Mouse (Mus musculus) v-Abl transformed pro-B cells (cell line): ENCODE results near the gene Zfp618.

Source experiments
- in situ Hi-C, 2 experiments: fragments of 400-800 bp; cut with MboI; formaldehyde crosslinking; loops; one replicate each; pipeline ENCODE4 v1.15.1; 2025; ENCODE audit not compliant: unreplicated experiment in 2 of 2

The Zfp618 gene

DNA sequence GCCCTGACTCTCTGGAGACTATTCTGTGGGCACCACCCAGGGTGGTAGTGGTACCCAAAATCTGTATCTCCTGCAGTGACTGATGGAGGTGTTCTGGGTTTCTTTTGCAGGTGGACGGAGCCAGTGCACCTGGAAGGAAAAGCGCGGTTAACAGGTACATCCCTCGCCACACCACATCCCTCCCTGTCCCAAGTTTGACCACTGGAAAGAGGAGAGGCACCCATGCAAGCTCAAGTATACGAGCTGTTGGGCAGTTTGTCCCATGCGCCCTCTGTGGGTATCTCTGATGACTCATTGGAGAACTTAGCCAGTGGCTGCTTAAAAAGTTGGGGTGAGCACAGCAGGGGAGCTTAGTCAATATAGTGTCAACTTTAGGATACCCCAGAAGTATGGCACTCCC, 96.0 kb downstream of the Zfp618 start:
- in situ Hi-C loops, result no loop called here

DNA sequence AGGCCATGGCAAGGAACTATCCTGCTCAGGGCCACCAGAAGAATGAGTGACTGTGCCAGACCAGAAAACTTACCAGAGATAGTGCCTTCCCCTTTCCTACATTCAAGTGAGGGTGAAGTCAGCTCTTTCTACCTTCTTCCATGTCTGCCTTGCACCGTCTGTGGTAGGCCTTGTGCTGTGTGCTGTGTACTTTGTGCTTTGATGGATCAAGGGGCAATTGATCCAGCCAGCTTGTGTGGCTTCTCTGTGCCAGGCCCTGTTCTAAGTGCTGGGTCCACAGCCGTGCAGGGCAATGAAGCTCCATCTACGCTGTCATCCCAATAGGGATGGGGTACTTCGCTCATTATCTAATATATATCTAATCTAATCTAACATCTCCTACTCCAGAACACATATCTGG, 98.0 kb downstream of the Zfp618 start:
- in situ Hi-C loops, result no loop called here

DNA sequence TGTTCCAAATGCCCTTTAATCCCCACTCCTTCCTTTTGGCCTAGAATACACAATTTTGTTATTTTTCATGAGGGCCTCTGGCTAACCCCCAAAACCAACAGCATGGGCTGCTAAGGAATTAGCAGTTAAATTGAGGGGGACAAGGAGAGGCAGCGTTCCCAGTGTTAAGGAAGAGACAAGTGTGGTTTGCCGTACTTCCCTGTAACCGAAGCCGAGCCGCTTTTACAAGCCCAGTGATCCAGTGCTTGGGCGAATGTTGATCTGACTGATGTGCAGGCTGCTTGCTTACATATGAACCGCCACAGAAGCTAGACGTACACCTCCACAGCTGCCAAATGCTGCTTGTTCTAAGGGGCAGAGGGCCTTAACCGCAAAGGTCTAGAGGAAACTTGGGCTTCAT, 99.5 kb downstream of the Zfp618 start:
- in situ Hi-C loops, result no loop called here

DNA sequence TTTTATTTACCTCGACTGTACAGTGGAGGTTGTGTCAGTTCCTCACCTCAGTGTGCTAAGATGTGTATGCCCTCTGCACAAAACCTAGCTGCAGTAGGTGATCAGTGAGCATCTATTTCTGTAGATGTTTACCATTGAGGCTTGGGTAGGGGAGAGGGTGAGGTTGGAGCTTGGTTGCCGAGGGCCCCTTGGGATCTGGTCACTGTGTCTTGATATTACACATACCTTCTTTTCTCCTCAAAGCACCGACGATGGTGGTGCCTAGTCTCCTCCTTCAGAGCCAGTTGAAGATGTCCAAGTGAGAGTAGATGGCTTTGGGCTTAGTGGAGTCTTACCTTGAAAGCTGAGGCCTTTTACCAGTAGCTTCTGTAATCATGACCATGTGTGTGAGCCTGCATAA, 101.4 kb downstream of the Zfp618 start:
- in situ Hi-C loops, result no loop called here

DNA sequence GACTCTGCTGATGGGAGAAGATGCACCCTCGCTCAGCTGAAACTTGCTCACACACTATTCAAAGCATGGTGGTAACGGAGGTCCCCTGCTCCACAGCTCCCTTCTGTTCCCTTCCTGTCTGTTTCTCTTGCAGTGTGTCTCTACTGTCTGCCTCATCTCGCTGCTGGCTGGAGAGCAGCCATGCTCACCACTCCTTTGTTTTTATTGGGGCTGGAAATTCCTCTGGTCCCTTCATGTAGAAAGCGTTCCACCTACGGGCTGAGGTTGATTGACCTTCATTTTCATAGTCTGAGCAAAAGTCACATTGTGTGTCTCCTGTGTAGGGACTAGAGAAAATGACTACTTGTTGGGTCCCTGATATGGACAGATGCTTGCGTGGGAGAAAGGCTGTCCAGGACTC, 102.4 kb downstream of the Zfp618 start:
- in situ Hi-C loops, result no loop called here

DNA sequence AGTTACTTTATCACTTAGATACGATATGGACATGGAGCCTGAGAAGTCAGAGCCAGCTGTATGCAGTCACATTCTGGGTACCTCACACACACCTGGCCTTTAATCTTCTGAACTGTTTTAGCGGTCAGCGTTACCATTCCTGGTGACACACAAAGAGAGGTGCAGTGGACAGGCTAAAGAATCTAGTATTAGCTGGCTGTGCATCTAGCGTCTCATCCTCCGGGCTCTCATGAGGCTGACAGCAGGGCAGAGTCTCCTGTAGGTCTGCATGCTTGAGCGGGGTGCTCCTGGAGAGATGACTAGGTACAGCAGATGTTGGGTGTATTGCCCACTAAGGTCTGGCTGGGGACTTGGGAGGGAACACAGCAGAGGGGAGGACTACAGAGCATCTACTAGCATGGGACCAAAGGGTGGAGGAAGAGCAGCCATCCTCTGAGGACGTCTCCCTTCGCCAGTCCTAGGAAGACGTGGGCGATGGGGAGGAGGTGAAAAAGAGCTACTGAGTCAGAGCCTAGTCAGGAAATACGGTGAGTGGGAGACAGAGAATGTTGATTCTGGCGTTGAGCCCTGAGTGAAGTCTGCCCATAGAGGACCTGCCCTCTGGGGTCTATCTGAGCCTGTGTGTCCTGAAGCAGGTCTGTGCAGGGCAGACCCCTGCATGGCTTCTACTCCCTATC, 103.3 kb downstream of the Zfp618 start:
- in situ Hi-C loops, result no loop called here

DNA sequence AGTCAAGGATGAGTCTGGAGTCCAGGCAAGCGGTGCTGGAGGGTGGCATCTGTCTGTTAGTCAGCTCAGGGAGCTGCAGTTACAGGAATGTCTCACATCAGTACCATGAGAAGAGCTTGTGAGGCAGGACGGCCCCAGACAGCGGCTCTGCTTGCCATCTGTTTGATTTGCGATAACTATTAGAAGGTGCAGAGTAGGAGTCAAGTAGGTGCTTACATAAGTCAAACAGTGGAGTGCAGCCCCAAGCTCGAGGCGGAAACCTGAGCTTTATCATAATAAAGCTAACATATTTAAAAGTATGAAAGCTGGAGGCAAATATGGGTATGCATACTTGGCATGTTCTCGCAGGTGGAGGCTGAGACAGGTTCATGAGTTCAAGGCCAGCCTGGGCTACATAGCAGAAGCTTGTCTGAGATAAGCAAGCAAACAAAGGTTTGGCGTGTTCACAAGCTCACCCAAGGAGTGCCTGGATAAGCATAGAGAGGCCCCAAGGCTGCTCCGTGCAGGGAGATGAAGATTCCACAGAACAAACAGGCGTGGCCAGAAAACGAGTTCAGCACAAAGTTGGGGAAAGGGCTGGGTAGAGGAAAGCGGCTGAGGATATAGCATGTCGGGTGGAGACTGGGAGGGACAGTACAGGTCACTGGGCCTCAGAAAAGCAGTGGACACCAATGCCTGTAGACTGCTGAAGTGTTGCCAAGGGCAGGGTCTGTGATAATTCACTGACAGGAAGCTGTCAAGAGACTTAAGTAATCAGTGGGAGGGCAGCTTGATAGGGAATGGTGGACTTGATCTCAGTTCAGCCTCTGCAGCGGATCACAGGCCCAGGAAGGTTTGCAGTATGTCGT, 106.3 kb downstream of the Zfp618 start:
- in situ Hi-C loops, result no loop called here

DNA sequence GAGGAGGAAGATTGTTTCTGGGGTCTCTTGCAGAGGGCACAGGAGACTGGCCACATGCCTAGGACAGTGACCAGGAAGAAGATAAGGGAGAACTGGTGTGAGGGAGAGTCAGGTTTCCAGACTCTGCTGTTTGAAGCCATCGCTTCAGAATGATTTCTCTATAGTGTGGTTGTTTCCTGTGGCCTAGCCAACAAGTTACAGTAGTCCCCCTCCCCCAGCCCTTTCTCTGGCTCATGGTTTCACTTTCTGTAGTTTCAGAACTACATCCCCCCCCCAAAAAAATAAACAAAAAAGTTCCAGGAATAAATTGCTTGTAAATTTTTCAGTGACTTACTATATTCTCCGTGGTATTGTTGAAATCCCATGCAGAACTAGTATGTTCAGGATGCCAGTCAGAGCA, 107.8 kb downstream of the Zfp618 start:
- in situ Hi-C loops, result no loop called here

DNA sequence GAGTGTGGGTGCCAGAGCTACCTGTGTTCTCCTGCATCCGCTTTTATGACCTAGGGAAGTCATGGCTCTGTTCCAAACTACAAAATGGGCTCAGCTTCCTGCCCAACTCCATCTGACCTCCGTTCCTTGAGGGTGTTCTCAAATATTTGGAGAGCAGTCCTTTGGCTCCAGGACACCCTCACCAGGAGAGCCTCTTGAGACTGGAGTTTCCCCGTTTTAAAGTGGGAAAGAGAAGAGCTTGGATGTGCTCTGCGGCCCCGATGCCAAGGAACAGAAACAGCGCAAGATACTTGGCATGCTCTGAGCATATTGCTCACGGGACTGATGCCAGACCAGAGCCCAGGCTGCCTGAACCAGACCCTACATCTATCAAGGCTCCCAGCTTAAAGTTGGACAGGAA, 113.8 kb downstream of the Zfp618 start:
- in situ Hi-C loops, result no loop called here

DNA sequence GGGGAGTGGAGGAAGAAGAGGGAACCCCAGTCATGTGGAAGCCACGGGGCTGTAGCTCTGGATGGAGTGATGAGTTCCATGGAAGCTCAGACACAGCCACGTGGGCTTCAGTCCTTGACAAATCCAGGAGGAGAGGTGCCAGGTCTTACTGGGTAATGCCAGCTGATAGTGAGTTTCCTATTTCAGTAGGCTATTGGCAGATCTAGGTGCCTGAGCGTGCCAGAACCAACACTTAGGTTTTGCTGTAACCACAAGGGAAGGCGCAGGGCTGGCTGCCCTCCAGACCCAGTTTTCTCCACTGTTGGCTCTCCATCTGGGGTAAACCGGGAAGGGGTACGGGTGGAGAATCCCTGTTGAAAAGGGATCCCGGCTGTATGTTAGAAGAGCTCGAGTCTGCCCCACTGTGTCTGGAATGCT, 119.1 kb downstream of the Zfp618 start:
- in situ Hi-C loops, result no loop called here

DNA sequence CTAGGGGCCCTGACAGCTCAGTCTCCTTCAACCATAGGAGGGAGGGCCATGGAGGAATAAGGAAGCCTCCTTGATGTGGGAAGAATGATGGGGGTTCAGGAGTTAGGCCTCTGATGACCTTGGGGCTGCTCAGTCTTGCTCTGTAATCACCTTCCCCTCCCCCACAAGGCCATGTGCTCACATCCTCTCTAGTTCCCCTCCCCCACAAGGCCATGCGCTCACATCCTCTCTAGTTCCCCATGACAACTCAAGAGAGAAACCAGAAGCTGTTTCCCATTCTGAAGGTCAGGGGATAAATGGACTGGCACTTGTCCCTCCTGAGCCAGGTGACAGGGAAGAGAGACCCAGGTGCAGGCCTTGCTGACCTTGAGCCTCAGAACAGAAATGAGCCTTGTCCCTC, 124.1 kb downstream of the Zfp618 start:
- in situ Hi-C loops, result no loop called here

DNA sequence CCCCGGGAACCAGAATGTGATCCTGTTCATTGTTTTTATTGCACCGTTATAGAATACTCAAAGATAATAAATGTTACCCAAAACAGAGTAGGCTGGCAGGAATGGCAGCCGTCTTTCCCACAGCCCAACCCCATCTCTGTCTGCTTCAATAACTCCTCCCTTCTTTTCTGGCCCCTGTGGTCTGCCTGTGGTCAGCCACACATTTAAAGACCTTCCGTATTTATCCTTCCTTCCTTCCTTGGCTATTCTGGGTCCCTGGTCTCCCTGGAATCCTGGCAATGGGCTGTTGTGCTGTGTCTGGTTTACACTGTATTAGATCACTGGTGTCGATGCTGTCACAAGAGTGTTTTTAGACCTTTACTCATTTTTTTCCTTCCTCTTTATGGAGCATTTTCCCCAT, 125.8 kb downstream of the Zfp618 start:
- in situ Hi-C loops, result no loop called here

DNA sequence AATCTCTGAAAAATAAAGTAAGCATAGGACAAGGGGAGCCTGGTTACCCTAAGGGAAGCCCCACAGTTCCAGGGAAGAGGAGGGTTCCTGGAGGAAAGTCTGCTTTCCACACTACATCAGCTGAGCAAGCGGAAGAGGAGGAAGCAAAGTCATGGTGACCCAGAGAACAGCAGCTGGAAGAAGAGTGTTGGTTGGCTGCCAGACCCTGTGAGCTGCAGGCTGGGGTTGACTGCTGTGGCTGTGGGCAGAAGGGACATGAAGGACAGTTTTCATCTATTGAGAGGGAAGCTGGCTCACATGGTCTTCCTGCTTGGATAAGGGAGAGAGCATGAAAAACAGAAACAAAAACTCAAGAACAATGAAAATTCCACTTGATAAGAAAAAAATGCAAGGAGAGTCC, 132.2 kb downstream of the Zfp618 start:
- in situ Hi-C loops, result no loop called here

DNA sequence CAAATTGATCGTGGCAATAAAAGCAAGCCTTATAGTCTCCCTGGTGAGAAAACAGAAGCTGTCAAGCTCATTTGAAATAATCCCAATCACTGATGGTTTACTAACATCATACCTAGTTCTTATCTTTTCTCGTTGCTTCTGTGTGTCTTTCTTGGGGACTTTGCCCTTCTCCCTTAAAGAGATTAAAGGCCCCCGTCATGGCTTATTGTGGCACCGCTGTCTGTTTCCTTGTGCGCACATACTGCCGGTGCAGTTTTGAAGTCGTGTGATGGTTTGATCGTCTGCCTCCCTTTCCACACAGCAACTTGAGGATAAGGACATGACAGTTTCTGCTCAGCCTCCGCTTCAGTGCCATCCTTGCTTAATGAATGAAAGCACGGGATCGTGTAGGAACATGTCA, 135.1 kb downstream of the Zfp618 start:
- in situ Hi-C loops, result loop anchor here in 1 of 2 experiments (25.0 kb wide), 2 partner anchors 313 to 538 kb away; partner anchors contain the start of gene Rgs3

DNA sequence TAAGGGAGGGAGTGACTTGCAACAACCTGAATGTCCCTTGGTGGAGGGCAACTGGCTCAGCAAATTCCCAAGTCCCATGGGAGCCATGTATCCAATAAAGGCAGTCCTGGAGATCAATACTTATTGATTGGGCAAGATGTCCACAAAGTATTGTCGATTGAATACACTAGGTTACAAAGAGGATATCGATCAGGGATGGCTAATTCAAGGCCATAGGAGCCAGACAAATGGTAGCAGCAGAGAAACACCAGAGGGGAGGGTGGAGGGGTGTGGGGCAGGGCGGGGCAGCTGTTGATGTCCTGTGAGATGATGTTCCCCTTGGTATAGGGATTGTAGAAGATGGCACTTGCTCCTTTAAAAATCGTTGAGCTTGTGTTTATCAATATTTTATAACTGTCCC, 136.7 kb downstream of the Zfp618 start:
- in situ Hi-C loops, result loop anchor here in 1 of 2 experiments (25.0 kb wide), 2 partner anchors 315 to 540 kb away; partner anchors contain the start of gene Rgs3

DNA sequence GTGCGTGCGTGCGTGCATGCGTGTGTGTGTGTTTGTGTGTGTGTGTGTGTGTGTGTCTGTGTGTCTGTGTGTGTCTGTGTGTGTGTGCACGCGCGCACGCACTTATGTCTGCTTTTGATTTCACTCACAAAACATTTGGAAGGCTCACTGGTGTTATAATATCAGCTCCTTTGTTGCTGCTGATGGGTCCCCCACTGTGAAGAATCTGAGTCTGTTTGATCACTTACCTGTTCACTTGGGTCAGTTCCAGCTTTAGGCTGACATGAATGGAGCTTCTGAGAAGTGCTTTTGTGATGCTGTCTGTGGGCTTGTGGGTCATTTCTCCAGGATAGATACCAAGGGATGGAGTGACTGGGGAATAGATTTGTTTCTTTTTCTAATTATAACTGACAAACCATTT, 140.3 kb downstream of the Zfp618 start:
- in situ Hi-C loops, result loop anchor here in 1 of 2 experiments (25.0 kb wide), 2 partner anchors 318 to 543 kb away; partner anchors contain the start of gene Rgs3

DNA sequence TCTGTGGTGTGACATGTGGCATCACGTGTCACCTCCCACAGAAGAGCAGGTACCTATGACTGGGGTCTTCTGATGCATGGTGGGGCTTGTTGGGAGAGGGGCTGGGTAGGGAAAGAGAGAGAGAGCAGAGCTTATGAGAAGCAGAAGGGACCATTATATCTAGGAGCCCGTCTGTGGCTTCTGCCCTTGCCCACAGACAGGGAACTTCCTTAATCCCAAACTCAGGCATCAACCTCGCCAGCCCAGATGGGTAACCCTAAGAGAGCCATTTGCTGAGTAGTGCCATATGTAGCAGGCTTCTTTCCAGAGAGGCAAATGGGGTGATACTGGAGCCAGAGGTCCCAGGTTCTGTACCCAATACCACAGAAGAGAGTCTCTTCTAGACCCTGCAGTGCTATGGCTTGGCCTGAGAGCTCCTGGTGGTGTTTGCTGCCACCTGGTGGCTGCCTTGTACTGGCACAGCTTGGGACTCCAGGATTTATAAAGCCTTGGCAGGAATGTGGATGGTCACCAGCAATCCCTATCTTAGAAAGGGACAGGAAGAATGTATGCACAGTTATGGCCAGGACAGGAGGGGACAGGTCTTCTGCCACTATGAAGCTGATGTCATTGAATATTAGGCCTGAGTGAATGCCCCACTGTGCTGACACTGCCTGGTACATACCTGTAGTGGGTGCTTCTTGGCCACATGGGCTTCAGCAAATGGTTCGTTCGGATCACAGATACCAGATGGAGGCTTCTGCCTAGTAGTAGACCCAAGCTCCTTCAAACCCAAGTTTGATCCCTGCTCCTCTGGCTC, 153.5 kb downstream of the Zfp618 start:
- in situ Hi-C loops, result loop anchor here in 1 of 2 experiments (25.0 kb wide), 2 partner anchors 332 to 557 kb away; partner anchors contain the start of gene Rgs3

DNA sequence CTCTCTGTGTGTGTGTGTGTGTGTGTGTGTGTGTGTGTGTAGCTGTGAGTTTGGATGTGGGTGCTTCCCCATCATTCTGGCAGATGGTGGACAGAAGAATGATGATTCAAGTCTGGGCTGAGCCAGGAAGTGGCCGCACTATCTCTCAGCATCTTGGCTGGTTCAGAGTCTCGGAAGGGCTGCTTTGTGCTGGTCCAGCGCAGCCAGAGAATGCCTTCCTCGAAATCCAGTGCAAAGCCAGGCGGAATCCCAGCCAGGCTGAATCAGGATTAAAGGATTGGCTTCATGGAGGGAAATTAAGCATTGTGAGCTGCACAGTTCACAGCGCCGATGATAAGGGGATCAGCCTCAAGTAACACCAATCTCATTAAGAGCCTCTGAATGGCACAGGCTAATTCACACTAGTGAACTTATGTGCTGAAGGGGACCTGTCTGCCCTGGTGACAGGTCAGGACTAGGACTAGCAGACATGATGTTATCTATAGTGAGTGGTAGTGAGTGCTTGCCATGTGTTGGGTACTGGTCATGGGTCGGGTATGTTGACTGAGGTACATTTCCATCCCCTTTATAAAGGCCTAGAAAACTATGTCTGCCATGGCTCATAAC, 159.6 kb downstream of the Zfp618 start:
- in situ Hi-C loops, result loop anchor here (10.0 to 25.0 kb wide), 3 partner anchors 338 to 570 kb away; partner anchors contain the start of gene Rgs3 (in 2 of the 2)

DNA sequence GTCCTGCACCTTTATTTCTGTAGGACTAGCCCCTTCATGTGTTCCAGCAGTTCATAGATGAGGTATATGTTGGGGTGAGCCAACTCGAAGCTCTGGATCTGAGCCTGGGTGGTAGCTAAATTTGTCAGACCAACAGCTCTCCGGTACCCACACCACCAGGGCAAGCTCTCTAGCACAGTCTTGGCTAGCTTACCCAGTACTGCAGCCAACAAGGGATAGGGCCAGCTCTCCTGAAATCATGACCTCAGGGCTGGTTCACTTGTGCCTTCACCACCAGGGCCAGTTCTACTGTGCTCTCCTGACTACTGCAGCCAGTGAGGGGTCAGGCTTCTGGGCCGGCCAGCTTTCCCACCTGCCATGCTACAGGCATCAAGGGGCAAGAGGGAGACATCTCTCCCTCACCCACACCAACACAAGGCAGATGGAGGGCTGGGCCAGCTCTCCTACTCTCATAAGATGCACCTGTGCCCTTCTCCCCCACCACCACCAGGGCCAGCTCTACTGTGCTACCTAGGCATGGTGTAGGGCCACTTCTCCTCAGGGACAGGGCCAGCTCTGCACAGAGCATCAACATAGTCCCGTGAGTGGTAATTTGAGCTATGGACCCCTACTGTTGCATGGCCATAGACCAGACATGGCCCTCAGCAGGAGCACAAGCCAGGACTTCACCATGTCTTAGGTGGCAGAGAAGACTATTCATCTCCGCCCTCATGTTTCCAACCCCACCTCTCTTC, 164.7 kb downstream of the Zfp618 start:
- in situ Hi-C loops, result loop anchor here in 1 of 2 experiments (10.0 kb wide), 1 partner anchor 575 kb away; the partner anchor contains the start of gene Rgs3

DNA sequence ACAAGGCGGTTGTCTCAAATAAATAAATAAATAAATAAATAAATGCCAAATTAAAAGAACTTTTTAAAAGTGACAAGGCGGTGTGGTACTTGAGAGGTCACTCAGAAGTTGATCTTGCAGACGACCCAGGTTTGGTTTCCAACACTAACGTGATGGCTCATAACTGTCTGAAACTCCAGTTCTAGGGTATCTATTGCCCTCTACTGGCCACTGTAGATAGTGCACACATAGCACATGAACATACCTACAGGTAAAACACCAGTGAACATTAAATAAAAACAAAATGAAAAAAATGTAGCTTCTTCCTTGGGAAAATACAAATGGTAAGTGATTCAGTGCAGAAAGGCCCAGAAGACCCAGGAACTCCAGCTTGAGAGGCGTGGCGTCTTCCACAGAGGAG, 181.9 kb downstream of the Zfp618 start:
- in situ Hi-C loops, result no loop called here
